10 mouse cellular contexts compared by ENCODE assay signal in the genomic region with DNA sequence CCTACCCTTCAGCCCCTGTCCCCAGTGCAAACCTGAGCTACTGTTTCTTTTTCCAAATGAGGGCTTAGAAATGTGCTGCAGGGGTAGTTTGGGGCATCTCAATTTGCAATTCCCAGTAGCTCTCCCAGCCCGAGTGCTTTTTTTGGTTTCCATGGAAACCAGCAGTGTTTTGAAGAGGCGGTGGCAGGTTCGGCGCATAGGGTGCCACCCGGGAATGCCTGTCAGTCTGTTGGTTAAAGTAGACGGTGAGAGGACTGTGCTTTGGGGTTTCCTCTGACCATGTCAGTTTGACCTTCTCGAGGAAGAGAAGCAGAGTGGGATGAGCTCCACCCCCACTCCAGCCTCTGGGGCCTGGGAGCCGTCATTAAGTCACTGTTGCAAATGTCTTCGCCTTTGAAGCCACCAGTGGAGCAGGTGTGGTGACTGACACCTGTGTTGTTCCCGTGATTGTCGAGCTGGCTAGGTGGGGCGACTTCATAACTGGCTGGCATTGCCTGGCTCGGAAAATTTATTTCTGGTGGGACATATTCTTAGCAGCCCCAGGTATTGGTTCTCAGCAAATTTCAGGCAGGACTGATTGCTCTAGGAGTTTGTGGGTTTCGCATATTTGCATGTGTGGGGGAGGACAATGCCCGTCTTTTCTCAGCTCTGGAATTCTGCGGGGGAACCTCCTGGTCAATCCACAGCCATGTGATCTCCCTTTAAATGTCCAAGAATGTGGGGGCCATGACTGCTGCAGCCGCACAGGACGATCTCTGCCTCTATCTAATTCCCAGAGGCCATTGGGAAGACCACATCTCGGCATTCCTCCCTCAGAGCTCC. TPM values are rescaled to one million over a fixed set of nuclear protein-coding genes. Genes with fewer than 3 reads are reported as not detected.
DNase-seq lines count a peak whose midpoint lies in the region; ATAC-seq and TF ChIP-seq lines count a peak whose summit lies in the region.
"Had no signal": no experiment of that assay in that cellular context is flagged by ENCODE, and none has a peak within 500 bp of the region (broad histone marks: within the 10 kb centered on the region; RNA-seq: fewer than 3 reads in every experiment).

No protein-coding gene starts in this region.

- 13% methylated on average over 19 of the region's 19 CpGs for WGBS in heart, embryonic 12.5 days
- 11% methylated on average over 19 of the region's 19 CpGs for WGBS in embryonic facial prominence, embryonic 12.5 days
- 18% methylated on average over 19 of the region's 19 CpGs for WGBS in olfactory bulb, adult 2 months
- WGBS in intestine, embryonic 16.5 days, result 10% methylated on average over 19 of the region's 19 CpGs

- intact Hi-C loops in heart, postnatal 25 days (cut with DNase I), result no loop called here

- ATAC-seq in heart, embryonic 12.5 days (ENCODE audit: insufficient number of reproducible peaks, low FRiP score), result peak; percentile 42; the same call in 1 of the 2 replicates
- ATAC-seq in embryonic facial prominence, embryonic 12.5 days (ENCODE audit: insufficient number of reproducible peaks, insufficient read depth, low FRiP score, low TSS enrichment), result no peak
- no peak for ATAC-seq in intestine, embryonic 16.5 days

- no peak overlapping the region for H3K9ac ChIP-seq in heart, embryonic 12.5 days
- H3K9ac ChIP-seq in embryonic facial prominence, embryonic 12.5 days, result no peak overlapping the region
- H3K9ac ChIP-seq in intestine, embryonic 16.5 days (ENCODE audit: low read depth, low read length), result no peak overlapping the region

- TF ChIP-seq CTCF in olfactory bulb, adult 2 months (IDR thresholded peaks at IDR 0.05; ENCODE audit: insufficient read depth, low read depth, low read length), result no peak

- H3K27ac ChIP-seq in heart, embryonic 12.5 days (ENCODE audit: poor library complexity, severe bottlenecking), result no peak overlapping the region
- 0 out of 2 replicates have a peak overlapping the region, but pooled peaks have one; percentile 63 for H3K27ac ChIP-seq in embryonic facial prominence, embryonic 12.5 days
- peak overlapping the region; percentile 61 for H3K27ac ChIP-seq in olfactory bulb, adult 2 months (ENCODE audit: insufficient read depth, low read depth, low read length)
- no peak overlapping the region for H3K27ac ChIP-seq in intestine, embryonic 16.5 days (ENCODE audit: low read length)

- no peak for DNase-seq in heart, postnatal 25 days (ENCODE audit: low spot score)
- peak; percentile 61 to 62 for DNase-seq in layer of hippocampus, postnatal 36 days
- DNase-seq in thymus, postnatal 25 days, result no peak
- DNase-seq in urinary bladder, adult 2 months (ENCODE audit: low spot score), result no peak

- H3K4me1 ChIP-seq in heart, embryonic 12.5 days (replicated peaks), result peaks cover 13% of the 10 kb centered on the region
- peaks cover 22% of the 10 kb centered on the region for H3K4me1 ChIP-seq in embryonic facial prominence, embryonic 12.5 days
- H3K4me1 ChIP-seq in olfactory bulb, adult 2 months (ENCODE audit: control insufficient read depth, insufficient read depth, low read length), result peaks cover 25% of the 10 kb centered on the region
- peaks cover 4% of the 10 kb centered on the region; the same call in 1 of the 2 replicates for H3K4me1 ChIP-seq in intestine, embryonic 16.5 days (ENCODE audit: control insufficient read depth, insufficient read depth, low read length)

- H3K4me2 ChIP-seq in heart, embryonic 12.5 days, result peak overlapping the region; percentile 33
- H3K4me2 ChIP-seq in embryonic facial prominence, embryonic 12.5 days (replicated peaks), result peak overlapping the region; percentile 33
- H3K4me2 ChIP-seq in intestine, embryonic 16.5 days (ENCODE audit: low read depth, low read length), result no peak overlapping the region

- H3K4me3 ChIP-seq in heart, embryonic 12.5 days, result no peak overlapping the region
- no peak overlapping the region for H3K4me3 ChIP-seq in embryonic facial prominence, embryonic 12.5 days
- peak overlapping the region; percentile 3; the same call in 1 of the 2 replicates for H3K4me3 ChIP-seq in olfactory bulb, adult 2 months (ENCODE audit: insufficient read depth, low read depth, low read length)
- H3K4me3 ChIP-seq in intestine, embryonic 16.5 days (ENCODE audit: low read length), result no peak overlapping the region

- H3K36me3 ChIP-seq in heart, embryonic 12.5 days, result no peaks in the 10 kb centered on the region
- no peaks in the 10 kb centered on the region for H3K36me3 ChIP-seq in embryonic facial prominence, embryonic 12.5 days
- no peaks in the 10 kb centered on the region for H3K36me3 ChIP-seq in intestine, embryonic 16.5 days (ENCODE audit: control insufficient read depth, insufficient read depth, low read length)

- peaks cover 6% of the 10 kb centered on the region; the same call in 1 of the 2 replicates for H3K9me3 ChIP-seq in heart, embryonic 12.5 days (replicated peaks)
- no peaks in the 10 kb centered on the region for H3K9me3 ChIP-seq in embryonic facial prominence, embryonic 12.5 days
- no peaks in the 10 kb centered on the region for H3K9me3 ChIP-seq in intestine, embryonic 16.5 days (ENCODE audit: control insufficient read depth, low read length)

- no peak for TF ChIP-seq POLR2A in olfactory bulb, adult 2 months (IDR thresholded peaks at IDR 0.05; ENCODE audit: insufficient read depth, low read depth, low read length)

- H3K27me3 ChIP-seq in heart, embryonic 12.5 days (replicated peaks), result peaks cover 46% of the 10 kb centered on the region
- H3K27me3 ChIP-seq in embryonic facial prominence, embryonic 12.5 days, result peaks cover 3% of the 10 kb centered on the region; the same call in 1 of the 2 replicates
- H3K27me3 ChIP-seq in intestine, embryonic 16.5 days (replicated peaks; ENCODE audit: control insufficient read depth, insufficient read depth, low read length), result no peaks in the 10 kb centered on the region

RNA-seq across cellular contexts. Expression of gene Asphd2, which starts 17.1 kb away (rescaled TPM):
- polyA plus RNA-seq in heart, embryonic 12.5 days (2016; fragmentation: Nextera tagmentation; extraction: Ambion mirVana), result 3.0 and 3.4 TPM in 2 replicates
- under 1 TPM; 0.65 to 0.70 TPM for total RNA-seq in heart, postnatal 25 days (2021)
- 32.7 and 33.7 TPM in 2 replicates for polyA plus RNA-seq in embryonic facial prominence, embryonic 12.5 days (2016; fragmentation: Nextera tagmentation; extraction: Ambion mirVana)
- total RNA-seq in layer of hippocampus, postnatal 36 days (2021), result 100 to 1,000 TPM; 203 to 211 TPM
- polyA plus RNA-seq in olfactory bulb, adult 2 months (2012; ENCODE audit: insufficient read depth, insufficient read length, low replicate concordance, missing spikeins), result not detected in 2 replicates
- 1.9 and 2.5 TPM in 2 replicates for polyA plus RNA-seq in intestine, embryonic 16.5 days (2015; fragmentation: Nextera tagmentation; extraction: Ambion mirVana)
- 1.3 and 1.4 TPM in 2 replicates for polyA plus RNA-seq in urinary bladder, adult 2 months (2012; rRNA removed)

RNA-seq across cellular contexts. Expression of gene Gm6588, which starts 37.5 kb away (rescaled TPM):
- polyA plus RNA-seq in heart, embryonic 12.5 days (2016; fragmentation: Nextera tagmentation; extraction: Ambion mirVana), result not detected in 2 replicates
- not detected for total RNA-seq in heart, postnatal 25 days (2021)
- not detected in 2 replicates for polyA plus RNA-seq in embryonic facial prominence, embryonic 12.5 days (2016; fragmentation: Nextera tagmentation; extraction: Ambion mirVana)
- total RNA-seq in layer of hippocampus, postnatal 36 days (2021), result not detected
- not detected in 2 replicates for polyA plus RNA-seq in olfactory bulb, adult 2 months (2012; ENCODE audit: insufficient read depth, insufficient read length, low replicate concordance, missing spikeins)
- not detected in 2 replicates for polyA plus RNA-seq in intestine, embryonic 16.5 days (2015; fragmentation: Nextera tagmentation; extraction: Ambion mirVana)
- not detected in 2 replicates for polyA plus RNA-seq in urinary bladder, adult 2 months (2012; rRNA removed)
- polyA plus RNA-seq: C2C12; large intestine, adult 2 months had no signal

RNA-seq across cellular contexts. Expression of gene Gm6583, which starts 55.9 kb away (rescaled TPM):
- 0.10 and 0.24 TPM in 2 replicates for polyA plus RNA-seq in heart, embryonic 12.5 days (2016; fragmentation: Nextera tagmentation; extraction: Ambion mirVana)
- total RNA-seq in heart, postnatal 25 days (2021), result not detected
- 0.41 and 0.67 TPM in 2 replicates for polyA plus RNA-seq in embryonic facial prominence, embryonic 12.5 days (2016; fragmentation: Nextera tagmentation; extraction: Ambion mirVana)
- total RNA-seq in layer of hippocampus, postnatal 36 days (2021), result not detected
- polyA plus RNA-seq in olfactory bulb, adult 2 months (2012; ENCODE audit: insufficient read depth, insufficient read length, low replicate concordance, missing spikeins), result not detected in 2 replicates
- polyA plus RNA-seq in intestine, embryonic 16.5 days (2015; fragmentation: Nextera tagmentation; extraction: Ambion mirVana), result 0.06 and 0.22 TPM in 2 replicates
- not detected in 2 replicates for polyA plus RNA-seq in urinary bladder, adult 2 months (2012; rRNA removed)
- polyA plus RNA-seq: large intestine, adult 2 months had no signal

Comparison
In these comparisons a context has a peak if more than half of its experiments do, and no peak if none do; other contexts are left out.
1. H3K27ac ChIP-seq: peak in embryonic facial prominence, embryonic 12.5 days (single experiment) and olfactory bulb, adult 2 months (single experiment); none in heart, embryonic 12.5 days (single experiment) and intestine, embryonic 16.5 days (single experiment).
2. DNase-seq: peak in layer of hippocampus, postnatal 36 days (2 of 2); none in heart, postnatal 25 days (single experiment), thymus, postnatal 25 days (single experiment) and urinary bladder, adult 2 months (single experiment).